Mouse (Mus musculus) embryonic facial prominence, embryonic 12.5 days (tissue): ENCODE data around the gene Hfe2. TPM values are rescaled to one million over a fixed set of nuclear protein-coding genes. Genes with fewer than 3 reads are reported as not detected.
"Not testable (repeated sequence)": the region's sequence is repeated elsewhere in the genome, so short reads cannot be mapped to it uniquely, and the experiment has no call there.

Source experiments
- ATAC-seq: fragments of 200-750 bp; cut with Nextera tagmentation; 2 replicates; pipeline ENCODE4 v1.8.0; 2017; ENCODE audit not compliant: insufficient number of reproducible peaks, insufficient read depth, low FRiP score, low TSS enrichment
- H3K27ac ChIP-seq: fragments of 300-500 bp; sonication (generic); 2 replicates; pipeline ENCODE4 v1.5.1; 2016; ENCODE audit warnings: mild to moderate bottlenecking
- H3K27me3 ChIP-seq: fragments of 300-500 bp; sonication (generic); 2 replicates; pipeline ENCODE4 v1.6.1; 2016; ENCODE audit warnings: mild to moderate bottlenecking, moderate library complexity
- H3K36me3 ChIP-seq: fragments of 300-500 bp; sonication (generic); 2 replicates; pipeline ENCODE4 v1.6.1; 2016; ENCODE audit warnings: mild to moderate bottlenecking
- H3K4me1 ChIP-seq: fragments of 300-500 bp; sonication (generic); 2 replicates; pipeline ENCODE4 v1.6.1; 2016
- H3K4me2 ChIP-seq: fragments of 300-500 bp; sonication (generic); replicated peaks from 2 replicates; pipeline ENCODE4 v1.6.1; 2016; ENCODE audit warnings: mild to moderate bottlenecking, moderate library complexity
- H3K4me3 ChIP-seq: fragments of 300-500 bp; sonication (generic); 2 replicates; pipeline ENCODE4 v1.5.1; 2016; ENCODE audit warnings: mild to moderate bottlenecking
- H3K9ac ChIP-seq: fragments of 300-500 bp; sonication (generic); 2 replicates; pipeline ENCODE4 v1.6.1; 2016; ENCODE audit warnings: mild to moderate bottlenecking, moderate library complexity
- H3K9me3 ChIP-seq: fragments of 300-500 bp; sonication (generic); 2 replicates; pipeline ENCODE4 v1.6.1; 2016; ENCODE audit warnings: mild to moderate bottlenecking, moderate library complexity
- WGBS: fragments of 180-500 bp; shearing (Covaris S2); methylation state at CpG from one replicate; pipeline ENCODE4 v1.1.7; 2016; 5-methylcytosine and 5-hydroxymethylcytosine counted together
- polyA plus RNA-seq: library from polyadenylated mRNA; unstranded; fragments of >200 nt; fragmentation: Nextera tagmentation; extraction: Ambion mirVana; gene quantifications from 2 replicates; pipeline ENCODE4 v1.2.1, GENCODE M21; 2016

Gene Hfe2
- polyA plus RNA-seq, 1 experiment from 2014 or later, result 4.0 TPM

DNA sequence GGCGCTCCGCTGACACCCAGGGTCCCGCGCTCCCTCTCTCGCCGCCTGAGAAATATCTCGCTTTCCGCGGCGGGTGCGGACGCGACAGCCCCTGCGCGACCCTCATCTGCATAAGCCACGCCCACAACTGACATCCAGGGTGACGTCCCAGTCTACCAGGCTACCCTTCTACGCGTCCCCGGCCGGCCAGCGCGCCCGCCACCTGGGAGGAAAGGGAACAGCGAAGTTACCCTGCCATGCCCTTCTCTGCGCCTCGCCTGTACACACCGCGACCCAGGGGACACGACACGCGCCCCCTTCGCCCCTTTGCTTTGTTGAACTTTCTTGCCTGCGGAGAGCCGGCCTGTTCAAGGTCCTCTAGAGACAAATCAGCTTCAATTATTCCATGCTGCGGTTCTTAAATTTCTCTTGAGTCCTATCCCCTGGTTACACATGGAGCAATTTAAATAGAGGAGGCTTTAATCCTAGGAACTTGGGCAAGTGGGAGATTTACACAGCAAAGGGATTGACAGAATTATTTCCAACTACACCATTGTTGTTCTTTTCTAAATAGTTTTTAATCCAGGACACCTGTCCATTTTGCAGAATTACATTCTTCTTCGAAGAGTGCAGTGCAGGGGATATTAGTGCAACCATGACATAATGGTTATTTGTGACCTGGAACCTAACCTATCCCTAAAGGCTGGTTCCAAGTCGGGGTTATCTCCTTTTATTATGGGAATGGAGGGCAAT, 38.0 kb upstream of the Hfe2 start:
- not testable (repeated sequence) for H3K27me3 ChIP-seq, H3K9me3 ChIP-seq, H3K36me3 ChIP-seq, H3K9ac ChIP-seq, H3K4me1 ChIP-seq, H3K27ac ChIP-seq
- Histone ChIP-seq H3K4me3 (0 out of 2 replicates have a peak overlapping the region, but pooled peaks have one; percentile 18), H3K4me2 (peak overlapping the region; percentile 53)
- 14% methylated on average over 6 of the region's 38 CpGs for whole genome bisulfite sequencing
- ATAC-seq, result peak; percentile 70

DNA sequence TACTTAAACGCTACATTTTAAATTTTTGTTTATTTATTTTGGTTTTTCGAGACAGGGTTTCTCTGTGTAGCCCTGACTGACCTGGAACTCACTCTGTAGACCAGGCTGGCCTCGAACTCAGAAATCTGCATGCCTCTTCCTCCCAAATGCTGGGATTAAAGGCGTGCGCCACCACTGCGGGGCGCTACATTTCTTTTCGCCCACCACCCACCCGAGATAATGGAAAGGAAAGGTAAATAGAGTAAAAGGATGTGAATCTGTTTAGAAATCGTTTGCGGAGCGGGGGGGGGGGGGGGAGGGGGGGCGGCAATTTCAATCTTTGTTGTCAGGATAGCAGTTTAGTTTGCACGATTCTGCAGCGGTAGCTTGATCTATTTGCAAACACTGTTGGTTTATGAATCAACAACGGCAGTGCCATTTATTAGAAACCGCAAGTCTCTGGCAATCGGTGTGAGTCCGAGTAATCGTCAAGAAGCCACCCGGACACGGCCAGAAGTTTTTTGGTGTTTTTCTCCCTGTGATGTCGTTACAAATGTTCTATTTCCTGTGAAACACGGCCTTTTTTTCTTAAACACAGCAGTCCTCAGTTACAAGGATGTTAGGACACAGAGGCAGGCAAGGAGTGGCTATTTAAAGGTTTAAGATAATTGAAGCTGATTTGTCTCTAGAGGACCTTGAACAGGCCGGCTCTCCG, 37.2 kb upstream of the Hfe2 start:
- 0 out of 2 replicates have a peak overlapping the region, but pooled peaks have one; percentile 30 for H3K9ac ChIP-seq

DNA sequence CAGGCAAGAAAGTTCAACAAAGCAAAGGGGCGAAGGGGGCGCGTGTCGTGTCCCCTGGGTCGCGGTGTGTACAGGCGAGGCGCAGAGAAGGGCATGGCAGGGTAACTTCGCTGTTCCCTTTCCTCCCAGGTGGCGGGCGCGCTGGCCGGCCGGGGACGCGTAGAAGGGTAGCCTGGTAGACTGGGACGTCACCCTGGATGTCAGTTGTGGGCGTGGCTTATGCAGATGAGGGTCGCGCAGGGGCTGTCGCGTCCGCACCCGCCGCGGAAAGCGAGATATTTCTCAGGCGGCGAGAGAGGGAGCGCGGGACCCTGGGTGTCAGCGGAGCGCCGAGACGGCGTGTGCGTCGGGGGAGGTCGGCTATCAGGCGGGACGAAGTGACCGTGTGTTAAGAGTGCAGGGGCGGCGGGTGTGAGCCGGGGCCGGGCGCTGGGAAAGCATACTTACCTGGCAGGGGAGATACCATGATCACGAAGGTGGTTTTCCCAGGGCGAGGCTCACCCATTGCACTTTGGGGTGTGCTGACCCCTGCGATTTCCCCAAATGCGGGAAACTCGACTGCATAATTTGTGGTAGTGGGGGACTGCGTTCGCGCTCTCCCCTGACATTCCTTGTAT, 36.6 kb upstream of the Hfe2 start:
- H3K36me3 ChIP-seq, H3K27me3 ChIP-seq, H3K4me1 ChIP-seq, H3K9me3 ChIP-seq: not testable (repeated sequence)
- Histone ChIP-seq H3K4me3 (peak overlapping the region; percentile 34), H3K9ac (0 out of 2 replicates have a peak overlapping the region, but pooled peaks have one; percentile 30), H3K4me2 (peak overlapping the region; percentile 53), H3K27ac (peak overlapping the region; percentile 83)
- WGBS, result 0% methylated on average over 2 of the region's 55 CpGs
- ATAC-seq, result peak; percentile 68

More for the DNA sequence above, 37.2 kb upstream of the Hfe2 start:
- no peak for ATAC-seq
- peak overlapping the region; percentile 83 for H3K27ac ChIP-seq
- WGBS, result 5% methylated on average over 26 of the region's 26 CpGs
- H3K4me2 ChIP-seq, result peak overlapping the region; percentile 53
- H3K9me3 ChIP-seq, result no peaks in the 10 kb centered on the region
- H3K4me3 ChIP-seq, result peak overlapping the region; percentile 34
- no peaks in the 10 kb centered on the region for H3K36me3 ChIP-seq
- no peaks in the 10 kb centered on the region for H3K4me1 ChIP-seq
- H3K27me3 ChIP-seq, result 0 out of 2 replicates have a peak, but pooled peaks cover 2% of the 10 kb centered on the region

DNA sequence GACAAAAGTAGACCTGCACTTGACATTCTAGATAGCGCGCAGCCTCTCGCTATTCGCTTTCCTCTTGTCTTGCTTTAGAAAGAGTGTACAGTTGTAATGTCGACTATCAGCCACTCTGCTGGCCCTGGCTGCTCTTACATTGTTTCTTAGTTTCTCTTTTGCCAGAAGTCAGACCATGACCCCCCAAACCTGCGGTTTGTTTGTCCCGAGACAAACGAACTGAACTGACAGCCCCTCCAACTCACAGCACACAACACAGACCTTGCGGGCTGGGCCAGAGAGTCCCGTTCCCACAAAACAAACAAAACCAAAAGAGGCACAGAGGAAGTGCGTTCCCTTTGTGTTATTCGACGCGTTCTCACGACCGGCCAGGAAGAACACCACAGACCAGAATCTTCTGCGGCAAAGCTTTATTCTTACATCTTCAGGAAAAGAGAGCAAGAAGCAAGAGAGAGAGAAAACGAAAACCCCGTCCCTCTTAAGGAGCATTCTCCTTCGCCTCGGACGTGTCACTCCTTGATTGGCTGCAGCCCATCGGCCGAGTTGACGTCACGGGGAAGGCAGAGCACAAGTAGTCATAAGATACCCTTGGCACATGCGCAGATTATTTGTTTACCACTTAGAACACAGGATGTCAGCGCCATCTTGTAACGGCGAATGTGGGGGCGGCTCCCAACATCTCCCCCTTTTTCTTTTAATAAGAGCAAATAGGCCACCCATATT, 35.9 kb upstream of the Hfe2 start:
- H3K4me1 ChIP-seq, H3K36me3 ChIP-seq, H3K4me2 ChIP-seq, H3K27me3 ChIP-seq, H3K9me3 ChIP-seq, H3K9ac ChIP-seq: not testable (repeated sequence)
- Histone ChIP-seq H3K4me3 (0 out of 2 replicates have a peak overlapping the region, but pooled peaks have one; percentile 22), H3K27ac (peak overlapping the region; percentile 86; the same call in 1 of the 2 replicates)
- WGBS, result under 1% methylated on average over 9 of the region's 31 CpGs
- peak; percentile 83 for ATAC-seq

DNA sequence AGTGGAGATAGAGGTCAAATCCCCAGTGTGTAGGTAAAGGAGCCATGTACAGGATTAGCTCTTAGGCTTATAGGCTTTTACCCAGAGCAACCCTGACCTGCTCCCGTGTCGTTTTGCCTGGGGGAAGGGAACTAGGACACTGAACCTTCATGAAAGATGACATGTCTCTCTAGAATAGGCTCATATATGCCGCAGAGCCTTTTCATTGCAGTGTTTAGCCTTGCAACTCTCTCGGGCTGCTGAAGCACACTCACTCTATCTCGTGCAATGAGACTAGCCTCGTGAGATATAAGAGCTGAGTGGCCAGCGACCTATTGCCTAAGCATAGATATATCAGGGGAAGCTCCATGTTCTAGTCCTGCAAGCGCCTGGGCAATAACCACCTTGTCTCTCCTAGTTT, 35.3 kb upstream of the Hfe2 start:
- H3K27ac ChIP-seq, result peak overlapping the region; percentile 80
- 60% methylated on average over 7 of the region's 8 CpGs for WGBS
- H3K4me2 ChIP-seq, H3K9ac ChIP-seq, H3K9me3 ChIP-seq, H3K36me3 ChIP-seq, H3K4me3 ChIP-seq, H3K27me3 ChIP-seq, ATAC-seq, H3K4me1 ChIP-seq: not testable (repeated sequence)

DNA sequence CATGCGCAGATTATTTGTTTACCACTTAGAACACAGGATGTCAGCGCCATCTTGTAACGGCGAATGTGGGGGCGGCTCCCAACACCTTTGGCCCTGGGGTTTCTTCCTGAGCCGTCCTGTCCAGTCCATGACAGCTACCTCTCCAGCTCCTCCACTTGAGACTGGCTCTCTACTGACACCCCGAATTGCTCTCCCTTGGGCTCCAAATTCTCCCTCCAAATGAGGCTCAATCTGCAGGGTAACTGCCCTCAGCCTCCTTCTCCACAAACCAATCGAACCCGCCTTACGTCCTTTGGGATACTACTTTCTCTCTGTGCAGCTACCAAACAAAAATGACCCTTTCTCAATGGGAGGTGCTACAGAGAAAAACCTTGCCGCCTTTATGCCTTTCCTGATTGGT, 30.5 kb upstream of the Hfe2 start:
- not testable (repeated sequence) for H3K36me3 ChIP-seq, H3K27me3 ChIP-seq, ATAC-seq, H3K27ac ChIP-seq, H3K9ac ChIP-seq, H3K4me1 ChIP-seq, H3K4me3 ChIP-seq, H3K4me2 ChIP-seq, H3K9me3 ChIP-seq
- 95% methylated on average over 7 of the region's 11 CpGs for WGBS

DNA sequence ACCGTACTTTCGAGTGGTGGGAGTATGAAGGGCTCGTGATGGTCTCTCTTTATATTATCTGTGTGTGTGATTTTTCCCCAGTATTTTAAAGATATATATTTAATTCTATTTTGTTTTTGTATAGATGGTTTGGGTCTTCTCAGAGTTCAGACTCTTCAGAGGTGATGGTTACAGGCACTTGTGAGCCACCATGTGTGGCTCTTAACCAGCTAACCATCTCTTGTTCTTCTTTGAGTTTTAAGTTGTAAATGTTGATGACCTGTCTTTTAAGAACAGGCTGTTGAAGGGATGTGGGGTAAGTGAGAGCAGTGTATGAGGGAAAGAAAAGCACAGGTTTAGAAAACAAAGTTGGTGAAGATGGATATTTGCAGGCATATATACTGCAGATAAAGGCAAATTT, 30.1 kb upstream of the Hfe2 start:
- H3K9me3 ChIP-seq, result no peaks in the 10 kb centered on the region
- H3K9ac ChIP-seq, result no peak overlapping the region
- H3K4me1 ChIP-seq, result no peaks in the 10 kb centered on the region
- H3K36me3 ChIP-seq, result no peaks in the 10 kb centered on the region
- no peaks in the 10 kb centered on the region for H3K27me3 ChIP-seq
- H3K4me3 ChIP-seq, result no peak overlapping the region
- H3K4me2 ChIP-seq, result no peak overlapping the region
- 94% methylated on average over 3 of the region's 3 CpGs for WGBS
- no peak overlapping the region for H3K27ac ChIP-seq
- ATAC-seq, result no peak

DNA sequence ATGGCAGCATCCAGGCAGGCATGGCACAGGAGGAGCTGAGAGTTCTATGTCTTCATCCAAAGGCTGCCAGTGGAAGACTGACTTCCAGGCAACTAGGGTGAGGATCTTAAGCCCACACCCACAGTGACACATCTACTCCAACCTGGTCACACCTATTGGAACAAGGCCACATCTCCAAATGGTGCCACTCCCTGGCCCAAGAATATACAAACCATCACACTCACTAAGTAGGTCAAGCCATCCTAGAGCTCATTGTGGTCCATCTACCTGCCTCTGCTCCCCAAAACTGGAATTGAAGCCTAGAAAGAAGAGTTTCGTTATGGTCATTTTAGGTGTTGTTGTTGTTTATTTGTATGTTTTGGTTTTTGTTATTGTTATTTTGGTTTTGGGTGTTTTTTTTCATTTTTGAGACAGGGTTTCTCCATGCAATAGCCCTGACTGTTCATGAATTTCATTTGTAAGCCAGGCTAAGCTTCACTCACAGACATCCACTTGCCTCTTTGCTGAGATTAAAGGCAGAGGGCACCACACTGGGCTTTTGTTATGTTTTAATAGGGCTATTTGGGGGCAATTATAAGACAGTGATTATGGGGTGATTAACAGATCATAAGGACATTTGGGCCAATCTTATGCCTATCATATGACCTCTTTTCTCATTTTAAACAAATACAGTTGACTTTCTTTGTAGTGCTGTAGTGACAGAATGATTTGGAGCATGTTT, 29.3 kb upstream of the Hfe2 start:
- Histone ChIP-seq H3K27me3 (no peaks in the 10 kb centered on the region), H3K4me3 (no peak overlapping the region), H3K9ac (no peak overlapping the region), H3K9me3 (no peaks in the 10 kb centered on the region), H3K4me1 (no peaks in the 10 kb centered on the region), H3K36me3 (no peaks in the 10 kb centered on the region), H3K4me2 (no peak overlapping the region), H3K27ac (no peak overlapping the region)
- ATAC-seq, result no peak
- 90% methylated on average over 1 of the region's 1 CpGs for WGBS

DNA sequence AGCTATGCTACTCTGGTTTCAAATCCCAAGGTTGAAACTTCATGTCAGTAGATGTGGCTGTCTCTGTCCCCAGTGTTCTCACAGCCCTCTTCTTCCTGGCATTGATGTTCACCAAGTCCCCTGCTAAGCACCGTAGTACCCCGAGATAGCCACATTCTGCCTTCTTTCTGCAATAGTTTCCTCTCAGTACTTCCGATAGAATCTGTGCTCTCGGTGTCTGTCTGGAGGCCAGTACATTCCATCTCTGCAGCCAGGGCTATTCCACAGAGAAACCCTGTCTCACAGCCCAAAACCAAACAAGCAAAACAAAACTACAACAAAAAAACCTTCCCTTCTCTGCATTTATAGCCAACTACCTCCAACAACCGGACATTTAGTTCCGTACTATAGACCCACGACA, 28.8 kb upstream of the Hfe2 start:
- Histone ChIP-seq H3K9ac (no peak overlapping the region), H3K36me3 (no peaks in the 10 kb centered on the region), H3K4me3 (no peak overlapping the region), H3K4me2 (peak overlapping the region; percentile 73; the same call in 1 of the 2 replicates), H3K27ac (no peak overlapping the region), H3K27me3 (no peaks in the 10 kb centered on the region), H3K4me1 (no peaks in the 10 kb centered on the region), H3K9me3 (no peaks in the 10 kb centered on the region)
- 61% methylated on average over 7 of the region's 7 CpGs for WGBS
- ATAC-seq, result no peak

DNA sequence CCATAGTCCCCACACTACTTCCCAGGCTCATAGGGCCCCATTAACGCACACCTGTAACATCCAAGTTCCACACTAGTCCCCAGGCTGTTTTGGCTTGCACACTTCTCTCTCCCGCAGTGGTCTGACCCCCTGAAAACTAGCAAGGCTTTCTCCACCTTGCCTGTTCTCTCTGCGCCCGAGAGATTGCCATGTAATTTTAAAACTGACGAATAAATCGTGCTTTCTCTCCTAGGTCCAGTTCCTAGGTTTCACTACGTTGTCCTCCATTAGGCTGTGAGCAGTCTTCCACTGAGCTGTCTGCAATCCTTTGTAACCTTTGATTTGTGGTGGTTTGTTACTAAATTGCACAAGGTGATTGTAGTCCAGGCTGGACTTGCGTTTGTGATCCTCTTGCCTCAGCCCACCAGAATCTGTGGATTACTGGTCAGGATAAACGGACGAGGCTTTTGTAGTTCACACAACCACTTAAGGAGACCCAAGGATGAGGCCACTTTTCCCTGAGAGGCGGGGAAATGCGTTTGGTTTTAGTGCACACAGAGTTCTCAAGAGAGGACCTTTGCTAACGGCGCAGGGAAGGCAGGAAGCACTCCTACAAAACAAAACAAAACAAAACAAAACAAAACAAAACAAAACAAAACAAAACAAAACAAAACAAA, 28.2 kb upstream of the Hfe2 start:
- peak overlapping the region; percentile 53 for H3K9ac ChIP-seq
- not testable (repeated sequence) for H3K9me3 ChIP-seq, ATAC-seq, H3K27me3 ChIP-seq, H3K4me1 ChIP-seq, H3K27ac ChIP-seq, H3K36me3 ChIP-seq
- peak overlapping the region; percentile 73 for H3K4me2 ChIP-seq
- WGBS, result 12% methylated on average over 14 of the region's 14 CpGs
- peak overlapping the region; percentile 55 for H3K4me3 ChIP-seq
